Mouse (Mus musculus): ENCODE results near the gene Abcf3. TPM values are rescaled to one million over a fixed set of nuclear protein-coding genes. Genes with fewer than 3 reads are reported as not detected.

Gene Abcf3
- total and polyA plus RNA-seq, 3 experiments: 46.5 to 79.6 TPM; not detected in 1

DNA sequence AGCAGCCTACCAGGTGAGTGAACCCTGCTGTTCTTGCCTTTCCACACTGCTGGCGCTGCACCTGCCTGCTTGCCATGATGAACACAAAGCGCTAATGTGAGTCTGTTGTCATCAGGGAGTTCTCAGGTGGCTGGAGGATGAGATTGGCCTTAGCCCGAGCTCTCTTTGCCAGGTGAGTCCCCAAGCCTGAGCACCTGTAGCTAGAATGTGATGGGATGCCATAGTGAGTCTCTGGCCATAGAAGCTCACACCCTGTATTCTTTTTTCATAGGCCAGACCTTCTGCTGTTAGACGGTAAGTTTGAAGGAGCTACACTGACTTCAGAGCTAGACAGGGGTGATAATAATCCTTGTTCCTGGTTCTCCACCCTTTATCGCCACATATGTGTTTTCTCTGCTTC, 3.3 kb downstream of the Abcf3 start:
- Histone ChIP-seq H3K27me3 (ENCODE audit: control insufficient read depth in 1 of 2, insufficient read depth in 2 of 2, low read length in 2 of 2) (no peaks in the 10 kb centered on the region), H3K9ac (ENCODE audit: control insufficient read depth, low read depth, low read length, poor library complexity, severe bottlenecking) (no peak overlapping the region), H3K9me3 (replicated peaks; ENCODE audit: insufficient read depth, low read length) (no peaks in the 10 kb centered on the region), H3K36me3 (ENCODE audit: control insufficient read depth in 1 of 2, insufficient read depth in 2 of 2, low read length in 2 of 2) (peaks cover 14 to 15% of the 10 kb centered on the region in 2 experiments), H3K79me2 (ENCODE audit: control insufficient read depth, insufficient read depth, low read length, poor library complexity) (peaks cover 13% of the 10 kb centered on the region), H3K27ac (ENCODE audit: control insufficient read depth, low read depth, low read length) (no peak overlapping the region), H3K4me1 (ENCODE audit: control insufficient read depth in 1 of 2, insufficient read depth in 2 of 2, low read length in 2 of 2) (peaks cover 0 to 10% of the 10 kb centered on the region in 2 experiments; a peak in 3 of 4 replicates), H3K4me3 (ENCODE audit: control insufficient read depth in 1 of 2, insufficient read depth in 1 of 2, low read depth in 2 of 2, low read length in 2 of 2) (no peak overlapping the region)
- no peak for DNase-seq (ENCODE audit: low read depth, low spot score)
- no peak for TF ChIP-seq MYB (IDR thresholded peaks at IDR 0.05; ENCODE audit: low read depth, low read length)
- no peak for TF ChIP-seq SMC3 (IDR thresholded peaks at IDR 0.05; ENCODE audit: low read depth, low read length)

DNA sequence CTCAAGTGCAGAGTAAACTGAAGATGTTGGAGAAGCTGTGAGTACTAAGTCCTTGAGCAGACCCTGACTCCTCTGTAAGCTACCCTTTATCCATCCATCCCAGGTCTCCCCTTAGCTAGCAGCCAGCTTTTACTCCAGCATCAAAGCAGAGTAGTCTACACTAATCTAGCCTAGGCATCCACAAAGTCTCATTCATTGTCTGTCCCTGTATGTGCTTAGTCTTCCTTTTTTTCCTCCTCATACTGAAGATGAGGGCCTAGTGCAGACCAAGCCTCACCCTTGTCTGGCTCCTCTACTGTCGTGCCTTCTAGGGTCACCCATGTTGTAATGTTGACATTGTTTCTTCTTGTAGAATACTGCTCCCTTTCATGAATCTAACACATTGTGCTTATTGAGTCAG, 4.2 kb downstream of the Abcf3 start:
- H3K79me2 ChIP-seq (ENCODE audit: control insufficient read depth, insufficient read depth, low read length, poor library complexity): peaks cover 13% of the 10 kb centered on the region
- H3K4me3 ChIP-seq (ENCODE audit: control insufficient read depth in 1 of 2, insufficient read depth in 1 of 2, low read depth in 2 of 2, low read length in 2 of 2): no peak overlapping the region
- DNase-seq (ENCODE audit: low read depth, low spot score): no peak
- peaks cover 0 to 6% of the 10 kb centered on the region in 2 experiments; a peak in 3 of 4 replicates for H3K4me1 ChIP-seq (ENCODE audit: control insufficient read depth in 1 of 2, insufficient read depth in 2 of 2, low read length in 2 of 2)
- no peak overlapping the region for H3K27ac ChIP-seq (ENCODE audit: control insufficient read depth, low read depth, low read length)
- TF ChIP-seq ZC3H11A (IDR thresholded peaks at IDR 0.05; ENCODE audit: low read depth, low read length): no peak
- TF ChIP-seq ZKSCAN1 (IDR thresholded peaks at IDR 0.05; ENCODE audit: low read depth, low read length): no peak
- TF ChIP-seq MYB (IDR thresholded peaks at IDR 0.05; ENCODE audit: low read depth, low read length): no peak
- no peak for TF ChIP-seq HCFC1 (IDR thresholded peaks at IDR 0.05; ENCODE audit: low read depth, low read length)
- TF ChIP-seq USF1 (IDR thresholded peaks at IDR 0.05; ENCODE audit: low read depth, low read length): no peak
- peaks cover 9 to 15% of the 10 kb centered on the region in 2 experiments for H3K36me3 ChIP-seq (ENCODE audit: control insufficient read depth in 1 of 2, insufficient read depth in 2 of 2, low read length in 2 of 2)
- H3K9me3 ChIP-seq (replicated peaks; ENCODE audit: insufficient read depth, low read length): no peaks in the 10 kb centered on the region
- H3K27me3 ChIP-seq (ENCODE audit: control insufficient read depth in 1 of 2, insufficient read depth in 2 of 2, low read length in 2 of 2): no peaks in the 10 kb centered on the region
- no peak overlapping the region for H3K9ac ChIP-seq (ENCODE audit: control insufficient read depth, low read depth, low read length, poor library complexity, severe bottlenecking)

DNA sequence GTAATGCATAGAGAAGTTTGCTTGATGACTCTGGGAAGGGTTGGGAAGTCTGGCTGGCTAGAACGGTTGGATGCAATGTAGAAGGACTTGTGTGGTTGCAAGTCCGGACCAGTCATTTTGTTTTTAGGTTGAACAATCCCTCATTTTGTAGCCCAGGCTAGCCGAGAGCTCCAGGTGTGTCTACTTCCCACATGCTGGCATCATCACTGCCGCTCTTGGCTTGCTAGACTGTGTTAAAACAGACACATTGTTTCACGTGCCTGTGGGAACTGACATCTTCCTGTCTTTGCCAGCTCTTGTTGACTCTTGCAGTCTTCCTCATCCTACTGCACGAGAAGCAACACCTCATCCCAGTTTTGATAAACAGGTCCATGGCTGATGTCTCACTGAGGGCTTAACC, 6.6 kb downstream of the Abcf3 start:
- H3K4me3 ChIP-seq (ENCODE audit: control insufficient read depth in 1 of 2, insufficient read depth in 1 of 2, low read depth in 2 of 2, low read length in 2 of 2): no peak overlapping the region
- no peaks in the 10 kb centered on the region for H3K4me1 ChIP-seq (ENCODE audit: control insufficient read depth in 1 of 2, insufficient read depth in 2 of 2, low read length in 2 of 2)
- peaks cover 0 to 21% of the 10 kb centered on the region in 2 experiments; a peak in 2 of 4 replicates for H3K36me3 ChIP-seq (ENCODE audit: control insufficient read depth in 1 of 2, insufficient read depth in 2 of 2, low read length in 2 of 2)
- TF ChIP-seq JUND (IDR thresholded peaks at IDR 0.05; ENCODE audit: low read depth, low read length): no peak
- no peak for TF ChIP-seq MAFK (IDR thresholded peaks at IDR 0.05; ENCODE audit: borderline replicate concordance, low read depth, low read length)
- no peak for TF ChIP-seq ELF1 (IDR thresholded peaks at IDR 0.05; ENCODE audit: low read depth, low read length)
- no peak for TF ChIP-seq USF1 (IDR thresholded peaks at IDR 0.05; ENCODE audit: low read depth, low read length)
- TF ChIP-seq RCOR1 (IDR thresholded peaks at IDR 0.05; ENCODE audit: low read depth, low read length): no peak
- no peak for TF ChIP-seq NELFE (IDR thresholded peaks at IDR 0.05; ENCODE audit: low read depth, low read length)
- TF ChIP-seq RAD21 (IDR thresholded peaks at IDR 0.05; ENCODE audit: low read depth, low read length): no peak
- no peak for TF ChIP-seq CTCF (IDR thresholded peaks at IDR 0.05 in 2 of 3, conservative IDR thresholded peaks at IDR 0.05 in 1 of 3; ENCODE audit: control insufficient read depth in 1 of 3, insufficient read depth in 1 of 3, low read depth in 2 of 3, low read length in 3 of 3, poor library complexity in 1 of 3, severe bottlenecking in 1 of 3)
- no peak for TF ChIP-seq MYB (IDR thresholded peaks at IDR 0.05; ENCODE audit: low read depth, low read length)
- TF ChIP-seq CHD2 (IDR thresholded peaks at IDR 0.05; ENCODE audit: low read length): no peak
- TF ChIP-seq TBP (IDR thresholded peaks at IDR 0.05; ENCODE audit: low read depth, low read length): no peak
- no peak for DNase-seq (ENCODE audit: low read depth, low spot score)
- no peaks in the 10 kb centered on the region for H3K9me3 ChIP-seq (replicated peaks; ENCODE audit: insufficient read depth, low read length)
- H3K9ac ChIP-seq (ENCODE audit: control insufficient read depth, low read depth, low read length, poor library complexity, severe bottlenecking): no peak overlapping the region
- H3K79me2 ChIP-seq (ENCODE audit: control insufficient read depth, insufficient read depth, low read length, poor library complexity): 0 out of 2 replicates have a peak, but pooled peaks cover under 1% of the 10 kb centered on the region
- H3K27me3 ChIP-seq (ENCODE audit: control insufficient read depth in 1 of 2, insufficient read depth in 2 of 2, low read length in 2 of 2): no peaks in the 10 kb centered on the region
- H3K27ac ChIP-seq (ENCODE audit: control insufficient read depth, low read depth, low read length): no peak overlapping the region

Measured in MEL (cell line).